Mouse (Mus musculus) intestine, postnatal 0 days (tissue): Measurements from ENCODE around the gene Stx4a. TPM values are rescaled to one million over a fixed set of nuclear protein-coding genes. Genes with fewer than 3 reads are reported as not detected.

ENCODE experiments used
- ATAC-seq: fragments of 200-750 bp; cut with Nextera tagmentation; 2 replicates; pipeline ENCODE4 v1.8.0; 2017; ENCODE audit warnings: mild to moderate bottlenecking, moderate TSS enrichment, moderate library complexity
- H3K27ac ChIP-seq: fragments of 300-500 bp; sonication (generic); 2 replicates; pipeline ENCODE4 v1.5.1; 2014; ENCODE audit warnings: mild to moderate bottlenecking, low read depth, low read length, moderate library complexity
- H3K27me3 ChIP-seq: fragments of 300-500 bp; sonication (generic); replicated peaks from 2 replicates; pipeline ENCODE4 v1.6.1; 2014; ENCODE audit warnings: low read length, mixed read lengths; ENCODE audit not compliant: control insufficient read depth, insufficient read depth
- H3K36me3 ChIP-seq: fragments of 300-500 bp; sonication (generic); 2 replicates; pipeline ENCODE4 v1.6.1; 2014; ENCODE audit warnings: mild to moderate bottlenecking, moderate library complexity; ENCODE audit not compliant: control insufficient read depth, insufficient read depth
- H3K4me1 ChIP-seq: fragments of 300-500 bp; sonication (generic); replicated peaks from 2 replicates; pipeline ENCODE4 v1.6.1; 2014; ENCODE audit warnings: antibody characterized with exemption, low read length, mixed read lengths; ENCODE audit not compliant: control insufficient read depth, insufficient read depth
- H3K4me2 ChIP-seq: fragments of 300-500 bp; sonication (generic); replicated peaks from 2 replicates; pipeline ENCODE4 v1.6.1; 2014; ENCODE audit warnings: low read depth, mild to moderate bottlenecking, moderate library complexity
- H3K4me3 ChIP-seq: fragments of 300-500 bp; sonication (generic); 2 replicates; pipeline ENCODE4 v1.5.1; 2014; ENCODE audit warnings: low read depth, low read length
- H3K9ac ChIP-seq: fragments of 300-500 bp; sonication (generic); 2 replicates; pipeline ENCODE4 v1.6.1; 2014; ENCODE audit warnings: mild to moderate bottlenecking, low read depth, low read length
- H3K9me3 ChIP-seq: fragments of 300-500 bp; sonication (generic); 2 replicates; pipeline ENCODE4 v1.6.1; 2016; ENCODE audit warnings: mixed run types; ENCODE audit not compliant: control insufficient read depth
- CTCF ChIP-seq: sonication (generic); IDR thresholded peaks from 2 replicates; pipeline ENCODE4 v1.5.1; 2016; ENCODE audit warnings: low read depth, mild to moderate bottlenecking, control low read depth, antibody characterized with exemption, moderate library complexity
- WGBS: fragments of 180-500 bp; shearing (Covaris S2); extraction: QIAGEN DNeasy Blood & Tissue Kit; methylation state at CpG from one replicate; pipeline ENCODE4 v1.1.7; 2014; 5-methylcytosine and 5-hydroxymethylcytosine counted together
- polyA plus RNA-seq: library from polyadenylated mRNA; unstranded; fragments of >200 nt; fragmentation: Nextera tagmentation; extraction: Ambion mirVana; gene quantifications from 2 replicates; pipeline ENCODE4 v1.2.1, GENCODE M21; 2015

The Stx4a gene
- polyA plus RNA-seq, 1 experiment from 2014 or later = 38.9 TPM

- no peak for ATAC-seq
- Histone ChIP-seq H3K4me1 (no peaks in the 10 kb centered on the region), H3K27ac (no peak overlapping the region; the same call in 1 of the 2 replicates), H3K9ac (no peak overlapping the region), H3K9me3 (no peaks in the 10 kb centered on the region), H3K27me3 (no peaks in the 10 kb centered on the region), H3K4me3 (no peak overlapping the region), H3K4me2 (no peak overlapping the region), H3K36me3 (peaks cover 25% of the 10 kb centered on the region)
- TF ChIP-seq CTCF = no peak
- 62% methylated on average over 6 of the region's 6 CpGs for WGBS
Measured at GRCm38 (mm10) chr7:127849973-127850875, 26.1 kb downstream of the Stx4a start.

DNA sequence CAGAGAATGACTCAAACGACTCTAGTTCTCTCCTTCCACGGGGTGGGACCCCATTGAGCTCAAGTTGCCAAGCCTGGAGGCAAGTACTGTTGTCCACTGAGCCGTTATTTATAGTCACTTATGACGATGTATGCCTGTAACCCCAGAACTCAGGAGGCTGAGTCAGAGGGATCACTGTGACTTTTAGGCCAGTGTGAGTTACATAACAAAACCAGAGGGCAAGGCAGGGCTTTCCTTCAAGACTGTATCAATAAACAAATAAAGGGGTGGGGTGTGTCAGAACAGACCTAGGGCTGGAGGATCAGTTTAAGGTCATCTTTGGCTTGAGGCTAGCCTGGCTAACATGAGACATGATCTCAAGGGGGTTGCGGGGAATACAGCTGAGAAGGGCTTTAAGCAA, 26.8 kb downstream of the Stx4a start:
- Histone ChIP-seq H3K9me3 (no peaks in the 10 kb centered on the region), H3K4me2 (no peak overlapping the region), H3K4me1 (no peaks in the 10 kb centered on the region), H3K27me3 (no peaks in the 10 kb centered on the region), H3K9ac (no peak overlapping the region), H3K4me3 (no peak overlapping the region), H3K36me3 (peaks cover 21% of the 10 kb centered on the region), H3K27ac (no peak overlapping the region; the same call in 1 of the 2 replicates)
- ATAC-seq = 0 out of 2 replicates have a peak, but pooled peaks have one; percentile 19
- WGBS = 46% methylated on average over 5 of the region's 5 CpGs
- no peak for TF ChIP-seq CTCF

GRCm38 (mm10) chr7:127858258-127858657, 34.2 kb downstream of the Stx4a start:
- no peak overlapping the region for H3K4me3 ChIP-seq
- H3K27ac ChIP-seq = no peak overlapping the region
- no peak overlapping the region for H3K9ac ChIP-seq
- no peak for TF ChIP-seq CTCF
- ATAC-seq = no peak
- no peaks in the 10 kb centered on the region for H3K4me1 ChIP-seq
- no peaks in the 10 kb centered on the region for H3K27me3 ChIP-seq
- H3K9me3 ChIP-seq = no peaks in the 10 kb centered on the region
- H3K4me2 ChIP-seq = no peak overlapping the region
- H3K36me3 ChIP-seq = no peaks in the 10 kb centered on the region
- WGBS = 87% methylated on average over 6 of the region's 6 CpGs

DNA sequence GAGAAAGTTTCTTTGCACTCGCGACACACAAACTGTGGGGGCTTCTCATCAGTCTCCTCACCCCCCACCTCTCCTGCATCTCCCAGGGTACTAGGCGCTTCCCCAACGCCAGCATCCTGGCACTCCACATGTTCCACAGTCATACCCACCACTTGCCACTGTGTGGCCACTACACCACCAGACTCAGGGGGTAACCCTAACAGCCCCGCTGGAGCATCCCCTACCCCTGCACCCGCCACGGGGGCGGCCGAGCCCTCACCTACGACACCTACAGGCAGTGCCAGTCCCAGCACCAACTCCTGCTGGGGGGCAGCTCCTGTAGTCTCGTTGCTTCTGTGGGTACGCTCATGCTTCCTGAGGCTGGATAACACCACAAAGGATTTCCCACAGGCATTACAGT, 42.3 kb downstream of the Stx4a start:
- no peak overlapping the region for H3K4me2 ChIP-seq
- no peaks in the 10 kb centered on the region for H3K27me3 ChIP-seq
- no peak for ATAC-seq
- TF ChIP-seq CTCF = no peak
- H3K36me3 ChIP-seq = peaks cover 36% of the 10 kb centered on the region
- no peak overlapping the region for H3K9ac ChIP-seq
- no peak overlapping the region for H3K27ac ChIP-seq
- no peaks in the 10 kb centered on the region for H3K4me1 ChIP-seq
- 94% methylated on average over 12 of the region's 12 CpGs for WGBS
- H3K9me3 ChIP-seq = no peaks in the 10 kb centered on the region
- H3K4me3 ChIP-seq = no peak overlapping the region

GRCm38 (mm10) chr7:127867641-127868040, 43.5 kb downstream of the Stx4a start:
- no peak for ATAC-seq
- no peak overlapping the region for H3K9ac ChIP-seq
- H3K4me3 ChIP-seq = no peak overlapping the region
- H3K27me3 ChIP-seq = no peaks in the 10 kb centered on the region
- peaks cover 36% of the 10 kb centered on the region for H3K36me3 ChIP-seq
- H3K4me2 ChIP-seq = no peak overlapping the region
- TF ChIP-seq CTCF = no peak
- 94% methylated on average over 18 of the region's 18 CpGs for WGBS
- H3K9me3 ChIP-seq = no peaks in the 10 kb centered on the region
- H3K4me1 ChIP-seq = no peaks in the 10 kb centered on the region
- no peak overlapping the region for H3K27ac ChIP-seq

DNA sequence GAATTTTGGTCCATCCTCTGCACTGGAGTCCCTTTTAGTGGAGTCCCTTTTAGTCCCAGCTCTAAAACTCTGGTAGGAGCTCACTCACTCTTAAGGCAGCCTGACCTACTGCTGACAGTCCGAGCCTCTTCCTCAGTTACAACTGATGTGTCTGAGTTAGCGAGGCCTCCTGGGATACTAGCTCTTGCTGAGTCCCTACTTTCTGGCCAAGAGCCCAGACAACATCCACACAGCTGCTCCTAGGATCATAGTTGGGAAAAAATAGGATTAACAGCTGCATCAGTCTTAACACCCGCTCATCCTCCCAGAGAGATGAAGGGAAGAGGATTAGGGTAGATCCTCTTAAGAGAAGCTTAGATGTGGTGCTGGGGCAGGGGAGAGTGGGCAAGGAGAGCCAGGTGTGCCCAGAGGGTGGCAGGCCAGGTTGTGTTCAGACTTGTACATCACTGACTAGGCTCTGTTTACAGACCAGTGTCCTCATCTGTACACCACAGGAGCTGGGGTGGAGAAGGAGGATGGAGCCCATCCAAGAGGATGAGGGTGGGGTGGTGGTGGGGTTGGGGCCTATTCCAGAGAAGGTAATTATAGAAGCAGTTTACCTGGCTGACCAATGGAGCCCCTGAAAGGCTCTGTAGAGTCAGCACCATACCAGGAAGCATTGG, 45.2 kb downstream of the Stx4a start:
- no peaks in the 10 kb centered on the region for H3K9me3 ChIP-seq
- H3K27me3 ChIP-seq = no peaks in the 10 kb centered on the region
- ATAC-seq = no peak
- H3K4me3 ChIP-seq = no peak overlapping the region
- no peak for TF ChIP-seq CTCF
- 63% methylated on average over 3 of the region's 3 CpGs for WGBS
- H3K4me2 ChIP-seq = no peak overlapping the region
- H3K36me3 ChIP-seq = peaks cover 35% of the 10 kb centered on the region
- H3K4me1 ChIP-seq = peaks cover 3% of the 10 kb centered on the region; the same call in 1 of the 2 replicates
- 0 out of 2 replicates have a peak overlapping the region, but pooled peaks have one; percentile 21 for H3K27ac ChIP-seq
- no peak overlapping the region for H3K9ac ChIP-seq
